Mouse (Mus musculus): ENCODE results near the gene Lrmda.
A peak's percentile ranks its signal among the peaks of the same experiment; 100 is the strongest.
"Not testable (repeated sequence)": the region's sequence is repeated elsewhere in the genome, so short reads cannot be mapped to it uniquely, and the experiment has no call there.

Gene Lrmda

GRCm38 (mm10) chr14:22545887-22546675 lies 526.6 kb downstream of the Lrmda start:
- no peak for DNase-seq

DNA sequence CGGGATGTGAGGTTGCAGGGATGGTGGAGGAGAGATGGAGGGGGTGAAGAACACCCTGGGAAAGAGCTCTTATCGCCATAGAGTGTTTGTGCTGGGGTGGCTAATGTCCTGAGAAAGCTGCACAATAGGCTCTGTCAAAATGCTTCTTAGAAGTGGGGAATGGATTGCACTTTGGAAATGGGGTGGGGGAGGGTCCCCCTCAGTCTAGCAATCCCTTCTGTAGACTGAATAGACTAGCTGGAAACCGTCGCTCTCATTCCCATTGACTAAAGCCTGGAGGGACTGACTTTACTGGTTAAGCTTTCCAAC lies 527.1 kb downstream of the Lrmda start:
- DNase-seq = no peak

- DNase-seq = no peak
Measured at GRCm38 (mm10) chr14:22548286-22548685, 528.8 kb downstream of the Lrmda start.

DNA sequence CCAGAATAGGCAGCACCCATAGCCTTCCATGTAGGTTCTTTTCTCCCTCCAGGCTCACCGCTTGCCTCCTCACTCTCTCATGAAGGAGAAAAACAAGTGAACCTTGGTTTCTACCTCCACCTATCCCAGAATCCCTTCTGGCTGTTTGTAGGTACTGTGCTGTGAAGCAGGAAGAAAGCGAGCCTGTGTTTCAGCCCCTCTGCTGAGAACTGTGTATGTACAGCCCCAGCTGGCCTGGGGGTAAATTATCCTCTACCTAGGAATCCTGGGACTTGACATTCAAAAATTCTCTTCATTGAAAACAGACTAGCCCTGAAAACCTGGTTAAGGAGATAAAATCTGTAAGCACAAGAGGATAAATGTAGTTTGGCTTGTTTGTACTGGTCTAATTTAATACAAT lies 529.7 kb downstream of the Lrmda start:
- DNase-seq = no peak

DNA sequence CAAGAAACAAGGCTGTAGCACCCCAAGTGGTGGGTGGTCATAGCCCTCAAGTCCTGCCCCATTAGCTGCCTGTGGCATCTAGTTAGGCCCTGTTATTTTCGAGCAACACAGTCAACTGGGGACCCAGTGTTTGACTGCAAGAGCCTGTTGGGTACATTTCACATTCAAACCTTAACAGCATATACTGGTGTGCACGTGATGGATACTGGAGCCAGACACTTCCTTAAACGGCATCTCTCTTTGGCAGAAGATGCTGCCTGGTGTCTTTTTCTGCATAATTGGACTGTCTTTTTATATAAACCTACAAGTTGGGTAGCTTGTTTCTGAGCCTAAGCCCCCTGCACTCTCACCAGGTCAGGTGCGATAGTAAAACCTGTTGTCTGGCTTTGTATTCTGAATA lies 532.8 kb downstream of the Lrmda start:
- no peak for DNase-seq

- DNase-seq = no peak
Measured at GRCm38 (mm10) chr14:22552841-22553240, 533.3 kb downstream of the Lrmda start.

DNA sequence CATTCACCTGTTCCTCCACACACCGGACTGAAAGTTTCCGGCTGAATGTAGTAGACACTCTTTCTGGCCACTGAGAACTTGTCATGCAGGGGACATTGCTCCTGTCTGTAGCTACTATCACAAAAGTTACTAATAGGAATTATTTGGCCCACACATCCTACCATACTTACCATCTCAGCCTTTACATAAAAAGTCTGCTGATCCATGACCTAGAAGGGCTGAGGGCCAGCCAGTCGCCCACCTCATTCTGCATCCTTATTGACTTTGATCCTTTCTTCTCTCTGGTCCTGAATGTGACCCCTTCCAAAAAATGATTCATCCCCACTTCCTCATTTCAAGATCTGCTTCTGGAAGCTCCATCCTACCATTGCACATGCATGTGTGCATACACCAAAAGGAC lies 534.2 kb downstream of the Lrmda start:
- no peak for DNase-seq

GRCm38 (mm10) chr14:22572486-22572885 lies 553.0 kb downstream of the Lrmda start:
- no peak for DNase-seq

GRCm38 (mm10) chr14:22573585-22573984 lies 554.1 kb downstream of the Lrmda start:
- DNase-seq = no peak

DNA sequence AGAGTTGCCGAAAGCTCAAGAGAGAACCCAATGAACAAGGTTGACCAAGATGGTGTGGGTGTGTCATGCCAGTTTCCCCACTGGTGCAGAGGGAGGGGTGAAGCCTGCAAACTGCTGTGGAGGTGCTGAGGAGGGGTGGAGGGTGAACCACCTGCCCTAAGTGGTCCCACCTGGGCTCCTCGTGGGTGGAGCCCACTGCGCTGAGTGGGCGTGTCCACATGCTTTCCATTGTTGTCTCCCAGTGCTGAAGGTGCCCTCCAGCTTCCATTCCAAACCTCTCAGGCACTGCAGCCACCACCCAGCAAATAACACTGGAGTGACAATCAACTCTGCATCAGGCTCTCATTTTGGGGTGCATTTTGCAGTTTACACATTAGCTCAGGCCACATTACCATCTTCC lies 554.5 kb downstream of the Lrmda start:
- no peak for DNase-seq

DNA sequence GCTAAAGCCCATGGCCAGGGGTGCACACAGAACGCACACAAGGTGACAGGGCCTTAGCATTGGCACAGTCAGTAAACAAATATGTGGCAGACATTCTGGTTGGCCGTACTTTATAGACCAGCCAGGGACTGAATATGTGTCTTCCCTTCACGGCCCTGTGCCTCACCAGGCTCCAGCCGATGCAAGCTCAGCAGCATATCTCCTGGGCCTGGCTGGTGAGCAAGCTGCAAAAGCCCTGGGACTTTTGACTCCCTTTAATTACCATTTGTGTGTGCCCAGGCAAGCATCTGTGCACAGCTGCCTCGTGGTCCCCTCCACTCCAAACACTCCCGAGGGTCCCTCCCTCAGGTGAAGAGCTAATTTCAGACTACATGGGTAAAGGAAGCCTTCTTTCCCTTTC lies 556.9 kb downstream of the Lrmda start:
- peak; percentile 25 for DNase-seq

GRCm38 (mm10) chr14:22577411-22578037 lies 558.0 kb downstream of the Lrmda start:
- peak; percentile 24 for DNase-seq

DNA sequence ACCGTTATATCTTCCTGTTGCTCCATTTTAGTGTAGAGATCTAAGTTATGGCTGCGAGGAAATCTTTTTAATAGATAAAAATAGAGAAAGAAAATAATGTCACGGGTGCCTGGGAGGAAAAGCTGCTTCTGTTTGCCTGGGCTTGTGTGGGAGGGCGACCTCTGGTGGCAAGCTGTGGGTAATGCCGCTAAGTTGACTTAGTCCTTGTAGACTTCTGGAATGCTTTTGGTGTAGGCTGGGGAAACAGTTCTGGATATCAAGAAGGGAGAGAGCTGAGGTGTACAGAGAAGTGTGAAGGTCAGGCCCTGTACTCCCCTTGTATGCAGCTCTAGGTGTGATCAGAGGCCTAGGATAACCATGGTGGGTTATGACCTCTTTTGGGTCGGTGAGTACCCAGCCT lies 558.7 kb downstream of the Lrmda start:
- DNase-seq = peak; percentile 87

- DNase-seq = peak; percentile 68
Measured at GRCm38 (mm10) chr14:22578986-22579385, 559.5 kb downstream of the Lrmda start.

- DNase-seq = no peak
Measured at GRCm38 (mm10) chr14:22582065-22582464, 562.6 kb downstream of the Lrmda start.

DNA sequence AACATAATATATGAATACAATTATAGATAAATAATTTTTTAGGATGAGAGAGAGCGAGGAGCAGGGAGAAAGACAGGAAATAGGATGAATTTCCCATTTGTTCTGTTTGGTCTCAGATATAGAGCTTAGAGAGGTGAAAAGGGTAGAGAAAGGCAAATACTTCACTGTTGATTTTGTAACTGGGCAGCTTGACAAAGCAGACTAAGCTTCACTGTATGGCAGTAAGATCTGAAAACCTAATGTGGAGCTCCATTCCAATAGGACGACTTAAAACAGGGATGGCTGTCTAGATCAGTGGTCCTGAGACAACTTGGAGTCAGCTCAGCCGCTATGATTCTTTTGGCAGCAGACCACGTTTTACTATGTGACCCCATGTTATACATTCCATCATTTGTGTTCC lies 566.8 kb downstream of the Lrmda start:
- no peak for DNase-seq

DNA sequence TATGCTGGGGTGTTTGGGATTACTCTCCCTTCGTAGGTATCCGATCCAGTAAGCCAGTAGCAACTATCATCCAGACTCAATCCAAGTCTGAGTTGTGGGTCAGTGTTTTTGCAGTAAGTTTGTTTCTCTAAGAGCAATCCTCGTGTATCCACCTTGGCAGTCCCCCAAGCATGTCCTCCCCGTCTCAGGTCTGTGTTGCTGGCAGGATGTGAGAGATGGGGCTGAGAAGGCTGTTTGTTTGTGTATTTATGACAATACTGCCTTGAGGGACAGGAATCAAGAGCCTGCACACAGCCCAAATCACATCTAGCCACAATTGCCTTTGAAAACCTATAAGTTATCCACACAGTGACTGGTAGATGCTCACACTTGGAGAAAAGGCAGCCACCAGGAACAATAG lies 567.3 kb downstream of the Lrmda start:
- no peak for DNase-seq

- DNase-seq = no peak
Measured at GRCm38 (mm10) chr14:22587285-22587957, 567.9 kb downstream of the Lrmda start.

- no peak for DNase-seq
Measured at GRCm38 (mm10) chr14:22587958-22588296, 568.4 kb downstream of the Lrmda start.

DNA sequence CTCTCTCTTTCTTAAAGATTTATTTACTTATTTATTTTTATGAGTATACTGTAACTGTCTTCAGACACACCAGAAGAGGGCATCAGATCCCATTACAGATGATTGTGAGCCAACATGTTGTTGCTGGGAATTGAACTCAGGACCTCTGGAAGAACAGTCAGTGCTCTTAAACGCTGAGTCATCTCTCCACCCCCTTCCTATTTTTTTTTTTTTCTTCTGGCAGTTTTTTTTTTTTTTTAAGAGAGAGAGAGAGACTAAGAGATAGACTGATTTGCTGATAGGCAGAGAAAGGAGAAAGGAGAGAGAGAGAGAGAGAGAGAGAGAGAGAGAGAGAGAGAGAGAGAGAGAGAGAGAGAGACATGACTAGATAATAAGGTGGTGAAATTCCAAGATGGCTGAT lies 568.9 kb downstream of the Lrmda start:
- DNase-seq = not testable (repeated sequence)

- DNase-seq = no peak
Measured at GRCm38 (mm10) chr14:22589503-22590215, 570.1 kb downstream of the Lrmda start.

GRCm38 (mm10) chr14:22591186-22591585 lies 571.7 kb downstream of the Lrmda start:
- DNase-seq = no peak

DNA sequence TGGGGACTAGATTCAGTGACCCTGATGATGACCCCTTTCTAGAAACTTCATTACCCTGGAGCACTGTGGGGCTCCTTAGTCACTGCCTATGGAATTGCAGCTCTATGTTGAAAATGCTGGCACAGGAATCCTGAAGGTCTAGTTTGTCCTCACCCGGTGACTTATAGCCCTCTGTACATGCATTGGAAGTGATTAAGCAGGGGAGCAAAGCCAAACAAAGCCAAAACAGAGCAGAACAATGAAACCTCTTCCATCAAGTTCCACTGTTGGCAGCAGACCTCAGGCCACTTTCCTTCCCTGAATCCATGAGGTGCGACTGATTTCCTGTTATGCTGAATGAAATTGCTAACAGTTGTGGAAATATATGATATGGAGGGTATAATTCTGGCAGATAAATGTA lies 578.0 kb downstream of the Lrmda start:
- DNase-seq = no peak

DNA sequence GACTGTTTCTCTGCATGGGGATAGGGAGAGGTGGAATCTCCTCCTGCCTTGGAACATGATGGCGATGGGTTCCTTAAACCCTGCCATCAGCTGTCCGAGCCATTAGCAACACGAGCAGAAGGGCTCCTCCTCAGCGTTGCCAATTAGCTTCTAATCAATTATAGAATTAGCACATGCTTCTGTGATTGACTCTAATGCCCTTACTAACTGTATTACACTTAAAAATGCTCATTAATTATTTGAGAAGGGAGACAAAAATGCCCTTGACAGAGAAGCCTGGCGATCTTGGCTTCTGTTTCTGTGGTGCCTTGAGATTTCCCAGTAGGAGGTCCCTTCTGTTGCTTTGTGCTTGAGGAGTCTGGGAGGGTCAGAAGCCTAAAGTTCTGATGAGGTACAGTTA lies 579.1 kb downstream of the Lrmda start:
- DNase-seq = no peak
